In genomic region chr17:29257001-29257511, GRCm38 (mm10) we compare ENCODE assay signal across 14 mouse cellular contexts. TPM values are rescaled to one million over a fixed set of nuclear protein-coding genes. Genes with fewer than 3 reads are reported as not detected.
A peak's percentile ranks its signal among the peaks of the same experiment; 100 is the strongest.
DNase-seq lines count a peak whose midpoint lies in the region; ATAC-seq and TF ChIP-seq lines count a peak whose summit lies in the region.
"Had no signal": no experiment of that assay in that cellular context is flagged by ENCODE, and none has a peak within 500 bp of the region (broad histone marks: within the 10 kb centered on the region; RNA-seq: fewer than 3 reads in every experiment).

No protein-coding gene starts in this region.

- no peak overlapping the region; the same call in 1 of the 2 replicates for H3K9ac ChIP-seq in heart, embryonic 16.5 days (ENCODE audit: low read length)
- H3K9ac ChIP-seq: limb, embryonic 15.5 days; midbrain, embryonic 15.5 days; stomach, embryonic 15.5 days had no signal

- no peak for TF ChIP-seq POLR2A in thymus, adult 2 months (IDR thresholded peaks at IDR 0.05; ENCODE audit: control insufficient read depth, extremely low read depth, insufficient read depth, low read length, poor library complexity)

- no peak for TF ChIP-seq CTCF in G1E (IDR thresholded peaks at IDR 0.05; ENCODE audit: low read depth, low read length)
- TF ChIP-seq CTCF in layer of hippocampus, adult 2 months (conservative IDR thresholded peaks at IDR 0.05) = no peak
- no peak for TF ChIP-seq CTCF in thymus, adult 2 months (IDR thresholded peaks at IDR 0.05; ENCODE audit: borderline replicate concordance, control insufficient read depth, extremely low read depth, insufficient read depth, low read length, poor library complexity)

- no peak for ATAC-seq in G1E (ENCODE audit: extremely low read depth, insufficient number of reproducible peaks, low FRiP score, poor library complexity, severe bottlenecking)
- ATAC-seq in heart, embryonic 16.5 days (replicated peaks; ENCODE audit: extremely low read depth, insufficient read depth, low FRiP score) = peak; percentile 88
- ATAC-seq: midbrain, embryonic 15.5 days had no signal

- H3K27ac ChIP-seq in heart, embryonic 16.5 days (ENCODE audit: low read length) = peak overlapping the region; percentile 95
- no peak overlapping the region for H3K27ac ChIP-seq in layer of hippocampus, adult 2 months
- no peak overlapping the region for H3K27ac ChIP-seq in thymus, adult 2 months (ENCODE audit: control insufficient read depth, insufficient read depth, low read length)
- H3K27ac ChIP-seq: left cerebral cortex, adult 2 months; limb, embryonic 15.5 days; midbrain, embryonic 15.5 days; stomach, embryonic 15.5 days had no signal

- no peaks in the 10 kb centered on the region for H3K9me3 ChIP-seq in G1E (replicated peaks)
- H3K9me3 ChIP-seq in heart, embryonic 16.5 days (replicated peaks; ENCODE audit: control insufficient read depth, low read length) = no peaks in the 10 kb centered on the region
- H3K9me3 ChIP-seq: limb, embryonic 15.5 days; midbrain, embryonic 15.5 days; stomach, embryonic 15.5 days had no signal

- H3K4me1 ChIP-seq in G1E (ENCODE audit: insufficient read depth, low read depth, low read length) = peaks cover 83% of the 10 kb centered on the region
- H3K4me1 ChIP-seq in heart, embryonic 16.5 days (ENCODE audit: control insufficient read depth, insufficient read depth, low read length) = peaks cover 63% of the 10 kb centered on the region
- H3K4me1 ChIP-seq in thymus, adult 2 months (replicated peaks; ENCODE audit: control insufficient read depth, insufficient read depth, low read length) = peaks cover 8% of the 10 kb centered on the region

- 40% methylated on average over 10 of the region's 10 CpGs for whole genome bisulfite sequencing in heart, embryonic 16.5 days
- 95% methylated on average over 10 of the region's 10 CpGs for WGBS in thymus, adult 2 months

- H3K4me3 ChIP-seq in G1E (ENCODE audit: low read depth, low read length) = peak overlapping the region; percentile 36; the same call in 1 of the 2 replicates
- no peak overlapping the region for H3K4me3 ChIP-seq in heart, embryonic 16.5 days (ENCODE audit: low read length)
- no peak overlapping the region for H3K4me3 ChIP-seq in layer of hippocampus, adult 2 months
- H3K4me3 ChIP-seq in thymus, adult 2 months (ENCODE audit: control insufficient read depth, insufficient read depth, low read length) = no peak overlapping the region
- H3K4me3 ChIP-seq: left cerebral cortex, adult 2 months; limb, embryonic 15.5 days; midbrain, embryonic 15.5 days; stomach, embryonic 15.5 days had no signal

- peak overlapping the region; percentile 49; the same call in 1 of the 2 replicates for H3K4me2 ChIP-seq in heart, embryonic 16.5 days (ENCODE audit: low read depth, low read length)
- H3K4me2 ChIP-seq: limb, embryonic 15.5 days; midbrain, embryonic 15.5 days; stomach, embryonic 15.5 days had no signal

- no peaks in the 10 kb centered on the region for H3K27me3 ChIP-seq in G1E (ENCODE audit: insufficient read depth, low read length)
- no peaks in the 10 kb centered on the region for H3K27me3 ChIP-seq in heart, embryonic 16.5 days (ENCODE audit: control insufficient read depth, insufficient read depth, low read length)
- no peaks in the 10 kb centered on the region for H3K27me3 ChIP-seq in thymus, adult 2 months (ENCODE audit: control insufficient read depth, insufficient read depth, low read length)
- H3K27me3 ChIP-seq: limb, embryonic 15.5 days; midbrain, embryonic 15.5 days; stomach, embryonic 15.5 days had no signal

- peak; percentile 40 to 44 for DNase-seq in kidney, postnatal 36 days
- no peak for DNase-seq in kidney, adult 9 months
- DNase-seq in G1E (ENCODE audit: low spot score) = no peak
- peak; percentile 70 to 89 for DNase-seq in heart, adult 18-20 months
- no peak for DNase-seq in layer of hippocampus, adult 2 months (ENCODE audit: low spot score in 2 of 2)
- no peak for DNase-seq in thymus, adult 2 months
- DNase-seq in adrenal gland, postnatal 14 days = no peak
- DNase-seq: cerebellum, adult 8-10 months; thymus, postnatal 36 days had no signal

- H3K36me3 ChIP-seq in G1E (replicated peaks) = peaks cover 91% of the 10 kb centered on the region
- peaks cover 16% of the 10 kb centered on the region for H3K36me3 ChIP-seq in heart, embryonic 16.5 days (ENCODE audit: control insufficient read depth, insufficient read depth)
- H3K36me3 ChIP-seq in thymus, adult 2 months (ENCODE audit: control insufficient read depth, insufficient read depth, low read length) = peaks cover 21% of the 10 kb centered on the region
- H3K36me3 ChIP-seq: midbrain, embryonic 15.5 days had no signal

RNA-seq across cellular contexts. Expression of gene Ppil1, which starts 6.9 kb away (rescaled TPM):
- 26.3 and 29.2 TPM in 2 replicates for total RNA-seq in G1E (2014; fragmentation: Nextera tagmentation)
- 79.4 and 80.9 TPM in 2 replicates for total RNA-seq in G1E (2017)
- 59.1 and 91.6 TPM in 2 replicates for polyA plus RNA-seq in G1E (2012)
- total RNA-seq in heart, adult 18-20 months (2021) = 10 to 100 TPM; 34.9 to 36.5 TPM
- polyA plus RNA-seq in heart, embryonic 16.5 days (2015; fragmentation: Nextera tagmentation; extraction: Ambion mirVana) = 101 and 104 TPM in 2 replicates
- 10 to 100 TPM; 14.8 to 16.2 TPM for total RNA-seq in layer of hippocampus, adult 2 months (2021)
- polyA plus RNA-seq in thymus, adult 2 months (2012; rRNA removed) = 57.1 and 65.9 TPM in 2 replicates
- 26.0 and 26.4 TPM in 2 replicates for total RNA-seq in adrenal gland, postnatal 14 days (2021)

RNA-seq across cellular contexts. Expression of gene BC004004, which starts 11.5 kb away (rescaled TPM):
- total RNA-seq in G1E (2014; fragmentation: Nextera tagmentation) (68.0 and 85.4 TPM in 2 replicates), G1E (2017) (51.7 TPM in 2 replicates)
- polyA plus RNA-seq in G1E (2012) = 16.0 and 19.8 TPM in 2 replicates
- total RNA-seq in heart, adult 18-20 months (2021) = 100 to 1,000 TPM; 297 to 354 TPM
- polyA plus RNA-seq in heart, embryonic 16.5 days (2015; fragmentation: Nextera tagmentation; extraction: Ambion mirVana) = 95.4 and 96.8 TPM in 2 replicates
- 10 to 100 TPM; 78.9 to 81.5 TPM for total RNA-seq in layer of hippocampus, adult 2 months (2021)
- 46.0 and 61.3 TPM in 2 replicates for polyA plus RNA-seq in thymus, adult 2 months (2012; rRNA removed)
- total RNA-seq in adrenal gland, postnatal 14 days (2021) = 135 and 139 TPM in 2 replicates

RNA-seq across cellular contexts. Expression of gene Cpne5, which starts 19.1 kb away (rescaled TPM):
- total RNA-seq in G1E (2014; fragmentation: Nextera tagmentation) (1.2 and 2.1 TPM in 2 replicates), G1E (2017) (0.64 and 0.71 TPM in 2 replicates)
- polyA plus RNA-seq in G1E (2012) = 21.0 and 25.0 TPM in 2 replicates
- total RNA-seq in heart, adult 18-20 months (2021) = 1 to 10 TPM; 3.9 to 5.0 TPM
- polyA plus RNA-seq in heart, embryonic 16.5 days (2015; fragmentation: Nextera tagmentation; extraction: Ambion mirVana) = 13.3 and 14.1 TPM in 2 replicates
- 10 to 100 TPM; 34.0 to 36.3 TPM for total RNA-seq in layer of hippocampus, adult 2 months (2021)
- polyA plus RNA-seq in thymus, adult 2 months (2012; rRNA removed) = 4.6 and 5.0 TPM in 2 replicates
- 0.52 and 0.83 TPM in 2 replicates for total RNA-seq in adrenal gland, postnatal 14 days (2021)

Comparison
In these comparisons a context has a peak if more than half of its experiments do, and no peak if none do; other contexts are left out.
1. DNase-seq: peak in kidney, postnatal 36 days (2 of 2) and heart, adult 18-20 months (2 of 2); none in kidney, adult 9 months (single experiment), G1E (single experiment), layer of hippocampus, adult 2 months (0 of 2), thymus, adult 2 months (single experiment) and adrenal gland, postnatal 14 days (single experiment).
2. RNA of gene Cpne5, which starts 19.1 kb away (total RNA-seq): 34.0 to 36.3 TPM in layer of hippocampus, adult 2 months; 3.9 to 5.0 TPM in heart, adult 18-20 months, 0.64 to 2.1 TPM in G1E and 0.52 to 0.83 TPM in adrenal gland, postnatal 14 days; every median in the first group is over 4 times any median in the second.